In genomic region chr11:7160637-7161101, GRCm38 (mm10) we compare ENCODE assay signal across 9 mouse cellular contexts. TPM values are rescaled to one million over a fixed set of nuclear protein-coding genes. Genes with fewer than 3 reads are reported as not detected.
DNase-seq lines count a peak whose midpoint lies in the region; ATAC-seq and TF ChIP-seq lines count a peak whose summit lies in the region.
"Had no signal": no experiment of that assay in that cellular context is flagged by ENCODE, and none has a peak within 500 bp of the region (broad histone marks: within the 10 kb centered on the region; RNA-seq: fewer than 3 reads in every experiment).

No protein-coding gene starts in this region.

- H3K4me2 ChIP-seq in heart, embryonic 15.5 days: no peak overlapping the region
- no peak overlapping the region for H3K4me2 ChIP-seq in midbrain, embryonic 15.5 days

- no peak overlapping the region for H3K9ac ChIP-seq in heart, embryonic 15.5 days
- no peak overlapping the region for H3K9ac ChIP-seq in midbrain, embryonic 15.5 days
- no peak overlapping the region for H3K9ac ChIP-seq in heart, adult 2 months (ENCODE audit: low read depth, low read length)

- H3K36me3 ChIP-seq in heart, embryonic 15.5 days: no peaks in the 10 kb centered on the region
- H3K36me3 ChIP-seq in midbrain, embryonic 15.5 days (replicated peaks): no peaks in the 10 kb centered on the region
- no peaks in the 10 kb centered on the region for H3K36me3 ChIP-seq in heart, adult 2 months (ENCODE audit: control insufficient read depth, insufficient read depth, low read length)

- H3K27ac ChIP-seq in heart, embryonic 15.5 days: peak overlapping the region; percentile 49
- peak overlapping the region; percentile 58 for H3K27ac ChIP-seq in midbrain, embryonic 15.5 days
- H3K27ac ChIP-seq in heart, adult 2 months: no peak overlapping the region

- WGBS in heart, embryonic 15.5 days: 48% methylated on average over 4 of the region's 4 CpGs
- 18% methylated on average over 4 of the region's 4 CpGs for WGBS in midbrain, embryonic 15.5 days
- 55% methylated on average over 4 of the region's 4 CpGs for WGBS in heart, adult 2 months

- no peak for TF ChIP-seq EP300 in heart, adult 2 months (IDR thresholded peaks at IDR 0.05; ENCODE audit: insufficient read depth, low read depth, low read length)

- H3K4me1 ChIP-seq in heart, embryonic 15.5 days (replicated peaks): peaks cover 11% of the 10 kb centered on the region
- peaks cover 15% of the 10 kb centered on the region for H3K4me1 ChIP-seq in midbrain, embryonic 15.5 days
- H3K4me1 ChIP-seq in heart, adult 2 months (ENCODE audit: control insufficient read depth, insufficient read depth, low read length): no peaks in the 10 kb centered on the region

- no peak overlapping the region for H3K4me3 ChIP-seq in heart, embryonic 15.5 days
- no peak overlapping the region for H3K4me3 ChIP-seq in midbrain, embryonic 15.5 days
- no peak overlapping the region for H3K4me3 ChIP-seq in heart, adult 2 months

- no peaks in the 10 kb centered on the region for H3K79me2 ChIP-seq in heart, adult 2 months (replicated peaks; ENCODE audit: control insufficient read depth, insufficient read depth, low read length)

- DNase-seq in heart, adult 11 months: no peak
- DNase-seq in embryo, embryonic 10.5 days (ENCODE audit: low spot score): peak; percentile 31
- DNase-seq in induced T-regulatory cell, adult 2 months (ENCODE audit: low read depth): peak; percentile 6
- no peak for DNase-seq in MN1 (ENCODE audit: low spot score)
- DNase-seq in layer of hippocampus, postnatal 25 days (ENCODE audit: extremely low spot score in 1 of 2, low spot score in 1 of 2): no peak
- no peak for DNase-seq in heart, adult 2 months

- H3K27me3 ChIP-seq in heart, embryonic 15.5 days: no peaks in the 10 kb centered on the region
- no peaks in the 10 kb centered on the region for H3K27me3 ChIP-seq in midbrain, embryonic 15.5 days (replicated peaks)
- H3K27me3 ChIP-seq in heart, adult 2 months (ENCODE audit: control insufficient read depth, insufficient read depth, low read length): no peaks in the 10 kb centered on the region

- no peak for TF ChIP-seq CTCF in heart, adult 2 months (IDR thresholded peaks at IDR 0.05)

- intact Hi-C loops in heart, adult 2 months (cut with DNase I): loop anchor here (2.0 kb wide), 1 partner anchor 506 kb away; no protein-coding TSS in a partner anchor

- no peaks in the 10 kb centered on the region for H3K9me3 ChIP-seq in heart, embryonic 15.5 days (replicated peaks)
- H3K9me3 ChIP-seq in midbrain, embryonic 15.5 days: no peaks in the 10 kb centered on the region

- no peak for TF ChIP-seq POLR2A in heart, adult 2 months (IDR thresholded peaks at IDR 0.05; ENCODE audit: insufficient read depth, low read depth, low read length)

- ATAC-seq in heart, embryonic 15.5 days (replicated peaks; ENCODE audit: insufficient number of reproducible peaks, insufficient read depth, low FRiP score, low read depth): peak; percentile 44; the same call in 1 of the 2 replicates
- peak; percentile 86 for ATAC-seq in midbrain, embryonic 15.5 days (replicated peaks)

RNA-seq across cellular contexts. Expression of gene Gm11985, which starts 27.7 kb away (rescaled TPM):
- polyA plus RNA-seq in heart, embryonic 15.5 days (2015; fragmentation: Nextera tagmentation; extraction: Ambion mirVana): not detected in 2 replicates
- not detected in 2 replicates for polyA plus RNA-seq in midbrain, embryonic 15.5 days (2015; fragmentation: Nextera tagmentation; extraction: Ambion mirVana)
- not detected for total RNA-seq in layer of hippocampus, postnatal 25 days (2021)
- total RNA-seq in heart, adult 2 months (2021): not detected
- not detected in 2 replicates for polyA plus RNA-seq in heart, adult 2 months (2012; rRNA removed)
- polyA plus RNA-seq: heart, embryonic 14.5 days had no signal

RNA-seq across cellular contexts. Expression of gene Igfbp1, which starts 36.9 kb away (rescaled TPM):
- 0.34 and 1.2 TPM in 2 replicates for polyA plus RNA-seq in heart, embryonic 15.5 days (2015; fragmentation: Nextera tagmentation; extraction: Ambion mirVana)
- polyA plus RNA-seq in midbrain, embryonic 15.5 days (2015; fragmentation: Nextera tagmentation; extraction: Ambion mirVana): 0.37 TPM in 1 of 2 replicates, not detected in the other
- not detected for total RNA-seq in layer of hippocampus, postnatal 25 days (2021)
- not detected for total RNA-seq in heart, adult 2 months (2021)
- not detected in 2 replicates for polyA plus RNA-seq in heart, adult 2 months (2012; rRNA removed)
- polyA plus RNA-seq: heart, embryonic 14.5 days had no signal

RNA-seq across cellular contexts. Expression of gene Igfbp3, which starts 53.1 kb away (rescaled TPM):
- 37.8 and 42.0 TPM in 2 replicates for polyA plus RNA-seq in heart, embryonic 15.5 days (2015; fragmentation: Nextera tagmentation; extraction: Ambion mirVana)
- polyA plus RNA-seq in midbrain, embryonic 15.5 days (2015; fragmentation: Nextera tagmentation; extraction: Ambion mirVana): 13.9 and 14.8 TPM in 2 replicates
- total RNA-seq in layer of hippocampus, postnatal 25 days (2021): 10 to 100 TPM; 12.5 to 19.5 TPM
- 10 to 100 TPM; 32.2 to 40.4 TPM for total RNA-seq in heart, adult 2 months (2021)
- polyA plus RNA-seq in heart, adult 2 months (2012; rRNA removed): 20.8 and 31.0 TPM in 2 replicates

Comparison
In these comparisons a context has a peak if more than half of its experiments do, and no peak if none do; other contexts are left out.
1. DNase-seq: peak in embryo, embryonic 10.5 days (single experiment) and induced T-regulatory cell, adult 2 months (single experiment); none in heart, adult 11 months (single experiment), MN1 (single experiment), layer of hippocampus, postnatal 25 days (0 of 2) and heart, adult 2 months (0 of 2).